Mouse (Mus musculus): ENCODE data around the gene Fbxo40.

The Fbxo40 gene

GRCm38 (mm10) chr16:36989999-36990625 is at the start of gene Fbxo40:
Fbxo40 (minus strand) TSS chr16:36990467.
- in situ Hi-C loops (cut with MseI, MboI): no loop called here

- in situ Hi-C loops (cut with MseI, MboI): no loop called here
Observed at GRCm38 (mm10) chr16:37034751-37035150, 44.5 kb upstream of the Fbxo40 start.

- in situ Hi-C loops (cut with MseI, MboI): no loop called here
Observed at GRCm38 (mm10) chr16:37031996-37032395, 41.7 kb upstream of the Fbxo40 start.

GRCm38 (mm10) chr16:37027581-37027980 is 37.3 kb upstream of the Fbxo40 start:
- in situ Hi-C loops (cut with MseI, MboI): no loop called here

GRCm38 (mm10) chr16:37012336-37012735 is 22.1 kb upstream of the Fbxo40 start:
- in situ Hi-C loops (cut with MseI, MboI): loop anchor here in 1 of 2 experiments (5.0 kb wide), 1 partner anchor 125 kb away; no protein-coding TSS in a partner anchor

- in situ Hi-C loops (cut with MseI, MboI): loop anchor here in 1 of 2 experiments (5.0 kb wide), 1 partner anchor 125 kb away; no protein-coding TSS in a partner anchor
Observed at GRCm38 (mm10) chr16:37011922-37012289, 21.6 kb upstream of the Fbxo40 start.

GRCm38 (mm10) chr16:37011061-37011921 is 21.0 kb upstream of the Fbxo40 start, which contains the start of gene Polq:
Polq (plus strand) TSS chr16:37011786.
- in situ Hi-C loops (cut with MseI, MboI): loop anchor here in 1 of 2 experiments (5.0 kb wide), 1 partner anchor 124 kb away; no protein-coding TSS in a partner anchor

GRCm38 (mm10) chr16:37010370-37010769 is 20.1 kb upstream of the Fbxo40 start:
- in situ Hi-C loops (cut with MseI, MboI): loop anchor here in 1 of 2 experiments (5.0 kb wide), 1 partner anchor 123 kb away; no protein-coding TSS in a partner anchor

GRCm38 (mm10) chr16:37009262-37009661 is 19.0 kb upstream of the Fbxo40 start:
- in situ Hi-C loops (cut with MseI, MboI): loop anchor here in 1 of 2 experiments (5.0 kb wide), 1 partner anchor 122 kb away; no protein-coding TSS in a partner anchor

- in situ Hi-C loops (cut with MseI, MboI): no loop called here
Observed at GRCm38 (mm10) chr16:36999366-36999972, 9.2 kb upstream of the Fbxo40 start.

- in situ Hi-C loops (cut with MseI, MboI): no loop called here
Observed at GRCm38 (mm10) chr16:36997650-36998049, 7.4 kb upstream of the Fbxo40 start.

- in situ Hi-C loops (cut with MseI, MboI): no loop called here
Observed at GRCm38 (mm10) chr16:36989493-36989892, 774 bp downstream of the Fbxo40 start.

- in situ Hi-C loops (cut with MseI, MboI): no loop called here
Observed at GRCm38 (mm10) chr16:36988066-36988465, 2.2 kb downstream of the Fbxo40 start.

- in situ Hi-C loops (cut with MseI, MboI): no loop called here
Observed at GRCm38 (mm10) chr16:36987399-36987798, 2.9 kb downstream of the Fbxo40 start.

GRCm38 (mm10) chr16:36985636-36986042 is 4.6 kb downstream of the Fbxo40 start:
- in situ Hi-C loops (cut with MseI, MboI): no loop called here

GRCm38 (mm10) chr16:36983796-36984195 is 6.5 kb downstream of the Fbxo40 start:
- in situ Hi-C loops (cut with MseI, MboI): no loop called here

- in situ Hi-C loops (cut with MseI, MboI): no loop called here
Observed at GRCm38 (mm10) chr16:36979127-36979526, 11.1 kb downstream of the Fbxo40 start.

- in situ Hi-C loops (cut with MseI, MboI): no loop called here
Observed at GRCm38 (mm10) chr16:36963415-36963814, 26.9 kb downstream of the Fbxo40 start.

GRCm38 (mm10) chr16:36955106-36955505 is 35.2 kb downstream of the Fbxo40 start:
- in situ Hi-C loops (cut with MseI, MboI): no loop called here

GRCm38 (mm10) chr16:36951029-36951428 is 39.2 kb downstream of the Fbxo40 start:
- in situ Hi-C loops (cut with MseI, MboI): no loop called here

GRCm38 (mm10) chr16:36949614-36950336 is 40.5 kb downstream of the Fbxo40 start:
- in situ Hi-C loops (cut with MseI, MboI): no loop called here

Measured in mouse trophoblast stem cell (cell line).